Mouse (Mus musculus) ES-E14 (cell line): ENCODE data around the gene Serpinh1. TPM values are rescaled to one million over a fixed set of nuclear protein-coding genes. Genes with fewer than 3 reads are reported as not detected.

ENCODE experiments used
- DNase-seq: peaks from one replicate; pipeline ENCODE4 v3.0.0-alpha.2; 2013; ENCODE audit warnings: low read depth, low spot score
- H3K27ac ChIP-seq: 2 replicates; pipeline ENCODE4 v1.5.1; 2012; ENCODE audit warnings: low read depth, mild to moderate bottlenecking, low read length, moderate library complexity, mixed read lengths; ENCODE audit not compliant: poor library complexity, insufficient read depth, severe bottlenecking
- H3K36me3 ChIP-seq: 2 replicates; pipeline ENCODE4 v1.6.1; 2012; ENCODE audit warnings: mild to moderate bottlenecking, low read length, moderate library complexity, mixed read lengths; ENCODE audit not compliant: control insufficient read depth, poor library complexity, insufficient read depth, severe bottlenecking
- H3K4me1 ChIP-seq, 2 experiments: fragments of 150-350 bp in 1 of 2; sonication (generic) in 1 of 2; 2 replicates each; pipeline ENCODE4 v1.6.1; 2012; ENCODE audit warnings: low read length in 2 of 2, mild to moderate bottlenecking in 1 of 2, mixed read lengths in 1 of 2; ENCODE audit not compliant: control insufficient read depth in 2 of 2, insufficient read depth in 2 of 2, poor library complexity in 1 of 2
- H3K4me3 ChIP-seq, 2 experiments: fragments of 150-350 bp in 1 of 2; sonication (generic) in 1 of 2; 2 replicates each; pipeline ENCODE4 v1.5.1; 2012; ENCODE audit warnings: low read length in 2 of 2, low read depth in 1 of 2, mild to moderate bottlenecking in 1 of 2, mixed read lengths in 1 of 2; ENCODE audit not compliant: insufficient read depth in 1 of 2, poor library complexity in 1 of 2, severe bottlenecking in 1 of 2
- H3K9ac ChIP-seq: 2 replicates; pipeline ENCODE4 v1.6.1; 2012; ENCODE audit warnings: low read depth, mild to moderate bottlenecking, low read length, mixed read lengths; ENCODE audit not compliant: poor library complexity, insufficient read depth, severe bottlenecking
- H3K9me3 ChIP-seq: fragments of 150-350 bp; sonication (generic); 2 replicates; pipeline ENCODE4 v1.6.1; 2012; ENCODE audit warnings: low read depth, mild to moderate bottlenecking, low read length; ENCODE audit not compliant: control insufficient read depth, insufficient read depth
- CHD2 ChIP-seq: IDR thresholded peaks from 2 replicates; pipeline ENCODE4 v1.6.1; 2014; ENCODE audit warnings: mild to moderate bottlenecking, low read depth, low read length, inconsistent platforms
- HCFC1 ChIP-seq: IDR thresholded peaks from 2 replicates; pipeline ENCODE4 v1.6.1; 2012; ENCODE audit warnings: low read length, inconsistent platforms, borderline replicate concordance; ENCODE audit not compliant: insufficient read depth
- MAFK ChIP-seq: IDR thresholded peaks from 2 replicates; pipeline ENCODE4 v1.6.1; 2014; ENCODE audit warnings: mild to moderate bottlenecking, low read depth, low read length, inconsistent platforms; ENCODE audit not compliant: insufficient read depth
- ZC3H11A ChIP-seq: IDR thresholded peaks from 2 replicates; pipeline ENCODE4 v1.6.1; 2012; ENCODE audit warnings: low read depth, mild to moderate bottlenecking, inconsistent platforms, low read length, borderline replicate concordance
- ZNF384 ChIP-seq: IDR thresholded peaks from 2 replicates; pipeline ENCODE4 v1.6.1; 2012; ENCODE audit warnings: low read depth, low read length, inconsistent platforms
- in situ Hi-C, 2 experiments: fragments of 600-800 bp; cut with MboI; formaldehyde crosslinking; loops; one replicate each; pipeline ENCODE4 v1.15.1; 2025; ENCODE audit warnings: low sequenced_read_pairs in 2 of 2, inconsistent platforms in 1 of 2; ENCODE audit not compliant: unreplicated experiment in 2 of 2
- total RNA-seq: library from RNA; depleted of rRNA; stranded (reverse); fragments of 300-350 nt; gene quantifications from 2 replicates; pipeline ENCODE4 v1.2.3, GENCODE M21; 2012

Serpinh1 gene
- total RNA-seq, 1 experiment: 500 TPM

DNA sequence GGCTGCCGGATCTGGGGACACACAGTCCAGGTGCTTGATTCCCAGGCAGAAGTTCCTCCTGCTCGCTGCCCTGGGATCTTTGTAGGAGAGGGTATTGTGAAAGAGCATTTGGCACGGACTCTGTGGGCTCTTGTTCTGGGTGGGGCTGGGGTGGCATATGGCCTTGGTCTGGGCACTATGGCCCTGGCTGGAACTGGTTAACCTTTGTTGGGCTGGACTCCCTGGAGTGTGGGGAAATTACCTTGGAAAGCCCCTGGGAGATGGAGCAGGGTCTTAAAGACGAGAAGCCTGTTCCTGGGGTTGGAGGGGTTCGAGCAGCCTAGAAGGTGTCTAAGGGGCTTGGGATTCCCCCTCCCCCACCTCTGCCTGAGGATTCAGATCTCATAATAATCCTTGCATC is 30.2 kb upstream of the Serpinh1 start:
- Histone ChIP-seq H3K9me3 (no peaks in the 10 kb centered on the region), H3K9ac (no peak overlapping the region), H3K4me3 (no peak overlapping the region), H3K36me3 (no peaks in the 10 kb centered on the region), H3K4me1 (no peaks in the 10 kb centered on the region), H3K27ac (no peak overlapping the region)
- in situ Hi-C loops: no loop called here
- TF ChIP-seq ZC3H11A (no peak), HCFC1 (no peak), MAFK (no peak), ZNF384 (no peak), CHD2 (no peak)
- no peak for DNase-seq

DNA sequence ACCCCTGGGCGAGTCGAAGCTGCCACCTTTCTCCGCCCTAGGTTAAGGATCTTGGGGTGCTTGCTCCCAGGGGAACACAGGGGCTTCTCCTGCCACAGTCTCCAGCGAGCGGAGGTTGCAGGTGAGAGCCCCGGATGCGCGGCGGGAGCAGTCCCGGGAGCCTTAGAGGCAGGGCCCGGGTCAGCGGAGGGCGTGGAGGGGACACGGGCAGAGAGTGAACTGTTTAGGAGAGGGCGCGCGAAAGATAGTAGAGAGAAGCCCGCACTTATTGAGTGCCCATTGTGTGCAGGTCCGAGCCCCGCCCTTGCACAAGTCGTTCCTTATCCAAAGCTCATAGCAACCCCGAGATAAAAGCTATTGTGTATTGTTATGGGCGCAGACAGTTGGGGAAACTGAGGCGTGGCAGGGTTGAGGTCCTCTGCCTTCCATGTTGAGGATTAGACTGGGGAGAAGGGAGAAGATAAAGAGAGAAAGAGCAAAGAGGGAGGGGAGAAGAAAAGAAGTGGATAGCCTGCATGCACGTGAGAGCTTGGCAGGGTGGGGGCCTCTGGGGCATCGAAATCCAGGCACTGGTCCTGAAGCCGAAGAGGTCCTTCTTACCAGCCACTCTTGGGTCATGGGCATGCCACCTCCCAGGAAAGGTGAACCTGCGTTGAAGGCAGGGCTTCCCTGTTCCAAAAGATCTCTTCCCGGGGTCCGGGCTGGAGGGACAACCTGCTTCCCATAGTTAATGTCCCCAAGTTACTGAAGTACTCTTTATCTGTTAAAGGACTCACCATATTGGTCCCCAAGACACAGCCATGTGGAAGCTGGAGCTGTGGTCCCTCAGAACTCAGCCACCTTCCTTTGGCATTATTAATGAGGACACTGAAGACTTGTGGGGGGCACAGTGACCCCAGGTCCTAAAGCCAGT is 29.3 kb upstream of the Serpinh1 start:
- Histone ChIP-seq H3K4me3 (peak overlapping the region; percentile 43 to 67), H3K9ac (peak overlapping the region; percentile 58), H3K36me3 (no peaks in the 10 kb centered on the region), H3K4me1 (no peaks in the 10 kb centered on the region), H3K27ac (no peak overlapping the region), H3K9me3 (no peaks in the 10 kb centered on the region)
- in situ Hi-C loops: no loop called here
- DNase-seq: no peak
- TF ChIP-seq ZNF384: no peak
- no peak for TF ChIP-seq MAFK
- no peak for TF ChIP-seq CHD2
- no peak for TF ChIP-seq HCFC1
- TF ChIP-seq ZC3H11A: no peak

DNA sequence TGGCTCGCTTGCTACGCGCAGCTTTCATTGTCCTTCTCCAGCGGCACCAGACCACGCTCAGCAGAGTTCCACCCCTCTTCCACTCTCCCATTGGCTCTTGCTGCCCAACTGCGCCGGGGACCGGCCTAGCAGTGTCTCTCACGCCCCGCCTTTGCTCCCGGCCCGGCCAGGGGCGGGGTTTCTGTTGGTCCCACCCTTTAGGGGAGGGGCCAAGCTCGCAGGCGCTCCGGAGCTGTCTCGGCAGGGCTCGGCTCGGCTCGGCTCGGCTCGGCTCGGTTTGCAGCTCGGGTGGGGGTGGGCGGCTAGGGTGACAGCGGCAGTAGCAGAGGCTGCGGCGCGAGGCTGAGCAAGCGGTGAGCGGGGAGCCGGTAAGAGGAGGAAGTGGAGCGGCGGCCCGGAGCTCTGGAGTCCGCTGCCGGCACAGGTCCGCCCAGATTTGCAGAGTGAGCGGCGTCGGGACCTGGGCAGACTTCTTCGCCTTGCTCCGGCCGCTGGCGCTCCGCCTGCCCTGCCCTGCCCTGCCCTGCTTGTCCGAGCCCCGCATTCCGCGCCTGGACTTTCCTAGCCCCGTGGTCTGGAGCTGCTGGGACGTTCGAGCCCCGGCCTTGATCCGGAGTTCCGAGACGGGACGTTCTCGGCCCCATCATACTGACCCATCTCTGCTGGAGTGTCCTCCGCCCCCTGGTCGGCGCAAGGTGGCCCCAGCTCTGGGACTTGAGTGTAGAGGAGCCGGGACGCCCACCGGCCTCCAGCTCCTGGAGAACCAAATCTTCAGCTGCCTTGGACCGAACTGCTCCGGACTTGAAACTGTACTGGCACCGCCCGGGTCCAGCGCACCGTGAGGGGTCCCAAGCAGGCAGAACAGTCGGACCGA is 28.4 kb upstream of the Serpinh1 start, which contains the start of gene Gdpd5:
Gdpd5 (plus strand) TSS at position 201 of the 874 bp plus-strand sequence.
- in situ Hi-C loops: no loop called here
- DNase-seq: peak; percentile 93
- Histone ChIP-seq H3K9ac (peak within 1 kb of the TSS; percentile 76), H3K4me1 (no peaks in the 10 kb centered on the region), H3K36me3 (no peaks in the 10 kb centered on the region), H3K27ac (no peak within 1 kb of the TSS), H3K9me3 (no peaks in the 10 kb centered on the region), H3K4me3 (peak within 1 kb of the TSS; percentile 68 to 75)
- TF ChIP-seq CHD2 (no peak), ZC3H11A (no peak), MAFK (no peak), HCFC1 (no peak), ZNF384 (no peak)

DNA sequence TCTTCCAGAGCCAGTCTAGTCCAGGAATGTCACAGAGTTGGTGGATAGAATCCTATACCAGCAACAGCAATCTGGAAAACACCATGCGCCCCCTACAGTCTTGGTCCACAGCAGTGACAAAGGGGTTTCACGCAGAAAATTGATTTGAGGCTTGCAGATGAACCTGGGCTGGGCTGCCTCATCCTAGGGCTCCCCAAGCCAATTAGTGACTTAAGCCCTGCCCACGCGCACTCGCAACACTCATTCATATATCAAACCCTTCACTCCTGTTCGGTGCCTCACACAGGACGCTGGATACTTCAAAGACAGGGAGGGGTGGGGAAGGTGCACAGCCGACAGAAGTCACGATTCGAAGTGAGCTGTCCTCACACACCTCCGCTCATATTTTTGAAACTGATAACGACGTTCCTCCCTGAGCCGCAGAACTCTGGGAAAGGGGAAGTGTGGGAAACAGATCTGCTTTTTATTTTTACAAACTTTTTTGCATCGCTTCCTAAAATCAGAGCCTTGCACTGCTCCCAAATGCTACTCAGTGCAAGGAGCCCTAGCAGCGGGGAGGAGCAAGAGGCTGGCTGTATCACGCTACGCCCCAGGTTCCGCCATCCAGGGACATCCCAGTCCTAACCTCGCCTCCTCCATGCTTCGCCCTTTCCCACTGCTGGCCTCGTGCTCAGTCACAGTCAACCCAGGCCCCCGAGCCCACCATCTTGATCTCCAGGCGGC is 27.6 kb upstream of the Serpinh1 start:
- in situ Hi-C loops: no loop called here
- Histone ChIP-seq H3K4me3 (peak overlapping the region; percentile 68 to 75), H3K27ac (no peak overlapping the region), H3K9ac (peak overlapping the region; percentile 76), H3K9me3 (no peaks in the 10 kb centered on the region), H3K36me3 (no peaks in the 10 kb centered on the region), H3K4me1 (no peaks in the 10 kb centered on the region)
- TF ChIP-seq HCFC1: no peak
- no peak for TF ChIP-seq ZNF384
- TF ChIP-seq MAFK: no peak
- TF ChIP-seq CHD2: no peak
- no peak for TF ChIP-seq ZC3H11A
- DNase-seq: no peak
